Mouse (Mus musculus): ENCODE measurements around the gene Inpp4b. TPM values are rescaled to one million over a fixed set of nuclear protein-coding genes. Genes with fewer than 3 reads are reported as not detected.

Gene Inpp4b
- 775 TPM for total RNA-seq (2023)

DNA sequence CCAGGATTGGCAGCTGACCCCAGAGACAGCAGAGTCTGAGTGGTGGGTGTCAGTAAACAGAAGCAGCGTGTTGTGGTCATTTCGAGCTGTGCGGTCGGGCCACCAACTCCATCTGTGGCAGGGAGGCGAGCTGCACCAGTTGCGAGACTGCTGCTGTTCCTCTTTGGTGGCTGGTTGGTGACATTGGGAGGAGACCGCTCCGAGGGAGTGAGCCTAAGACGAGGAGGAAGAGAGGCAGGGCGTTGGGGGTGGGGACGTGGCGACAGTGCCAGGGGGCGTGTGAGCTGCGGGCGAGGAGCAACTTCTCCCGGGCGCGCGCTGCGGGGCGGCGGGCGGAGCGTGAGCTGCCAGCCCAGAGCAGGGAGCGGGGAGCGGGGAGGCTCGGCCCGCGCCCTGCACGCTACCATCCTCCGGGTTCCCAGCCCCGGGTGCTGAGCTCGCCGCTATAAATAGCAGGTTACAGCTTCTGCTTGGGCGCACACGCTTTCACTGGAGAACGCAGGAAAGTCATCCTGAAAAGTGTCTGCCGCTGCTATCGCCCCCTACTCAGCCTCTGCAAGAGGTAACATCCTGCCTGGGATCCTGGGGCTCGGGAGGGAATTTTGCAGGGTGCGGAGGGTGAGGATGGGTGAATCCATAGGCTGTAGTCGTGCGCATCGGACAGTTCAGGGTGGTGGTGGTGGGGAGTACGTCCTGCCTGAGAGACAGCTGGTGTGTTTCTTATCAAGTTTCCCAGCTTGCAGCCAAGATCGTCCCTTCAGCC, at the start of gene Inpp4b:
TSS of gene Inpp4b (plus strand) at position 321 of the 763 bp plus-strand sequence.

